Mouse (Mus musculus) forebrain, embryonic 11.5 days (tissue): Measurements from ENCODE around the gene Phex. TPM values are rescaled to one million over a fixed set of nuclear protein-coding genes. Genes with fewer than 3 reads are reported as not detected.

Source experiments
- ATAC-seq: fragments of 200-750 bp; cut with Nextera tagmentation; replicated peaks from 2 replicates; pipeline ENCODE4 v1.8.0; 2017; ENCODE audit warnings: moderate TSS enrichment; ENCODE audit not compliant: low FRiP score
- DNase-seq: peaks from one replicate; pipeline ENCODE4 v3.0.0-alpha.2; 2017; ENCODE audit warnings: low spot score
- H3K27ac ChIP-seq: fragments of 300-500 bp; sonication (generic); 2 replicates; pipeline ENCODE4 v1.5.1; 2014; ENCODE audit warnings: low read depth, low read length
- H3K27me3 ChIP-seq: fragments of 300-500 bp; sonication (generic); 2 replicates; pipeline ENCODE4 v1.6.1; 2014; ENCODE audit warnings: mild to moderate bottlenecking, low read length, mixed read lengths; ENCODE audit not compliant: control insufficient read depth, insufficient read depth
- H3K36me3 ChIP-seq: fragments of 300-500 bp; sonication (generic); 2 replicates; pipeline ENCODE4 v1.6.1; 2014; ENCODE audit warnings: mild to moderate bottlenecking, low read length, moderate library complexity, mixed read lengths; ENCODE audit not compliant: control insufficient read depth, insufficient read depth
- H3K4me1 ChIP-seq: fragments of 300-500 bp; sonication (generic); replicated peaks from 2 replicates; pipeline ENCODE4 v1.6.1; 2014; ENCODE audit warnings: low read length, mixed read lengths; ENCODE audit not compliant: control insufficient read depth, insufficient read depth
- H3K4me2 ChIP-seq: fragments of 300-500 bp; sonication (generic); 2 replicates; pipeline ENCODE4 v1.6.1; 2014; ENCODE audit warnings: low read depth, mild to moderate bottlenecking, low read length, moderate library complexity, mixed read lengths; ENCODE audit not compliant: severe bottlenecking
- H3K4me3 ChIP-seq: fragments of 300-500 bp; sonication (generic); 2 replicates; pipeline ENCODE4 v1.5.1; 2014; ENCODE audit warnings: low read depth, low read length
- H3K9ac ChIP-seq: fragments of 300-500 bp; sonication (generic); 2 replicates; pipeline ENCODE4 v1.6.1; 2014; ENCODE audit warnings: low read length
- H3K9me3 ChIP-seq: fragments of 300-500 bp; sonication (generic); 2 replicates; pipeline ENCODE4 v1.6.1; 2016; ENCODE audit warnings: low read length, mixed read lengths; ENCODE audit not compliant: control insufficient read depth
- WGBS: fragments of 180-500 bp; shearing (Covaris S2); extraction: QIAGEN DNeasy Blood & Tissue Kit; methylation state at CpG from one replicate; pipeline ENCODE4 v1.1.7; 2014; 5-methylcytosine and 5-hydroxymethylcytosine counted together
- polyA plus RNA-seq: library from polyadenylated mRNA; unstranded; fragments of >200 nt; fragmentation: Nextera tagmentation; extraction: Ambion mirVana; gene quantifications from 2 replicates; pipeline ENCODE4 v1.2.1, GENCODE M21; 2014

Phex gene
- polyA plus RNA-seq: 0.05 and 0.25 TPM in 2 replicates

DNA sequence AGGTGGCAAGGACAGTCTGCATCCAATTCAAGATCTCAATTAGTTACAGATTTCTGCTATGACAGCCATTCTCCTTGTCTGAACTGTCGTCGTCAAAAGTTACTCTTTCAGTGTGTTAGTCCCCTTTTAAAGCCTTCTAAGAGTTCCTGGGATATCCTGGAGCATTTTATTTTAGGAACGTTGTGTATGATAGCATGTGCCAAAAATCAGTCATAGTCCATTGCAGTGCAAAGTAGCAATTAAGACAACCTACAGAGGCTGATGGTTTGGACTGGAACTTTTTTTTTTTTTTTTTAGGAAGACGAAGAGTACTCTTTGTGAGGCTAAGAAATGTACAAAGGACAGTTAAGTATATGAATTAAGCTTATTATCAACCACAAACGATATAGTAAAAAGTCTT is at the start of gene Phex:
Gene Phex, minus strand, starts transcription at position 101 of the 400 bp plus-strand sequence.
- H3K27me3 ChIP-seq: no peaks in the 10 kb centered on the region
- no peaks in the 10 kb centered on the region for H3K4me1 ChIP-seq
- no peaks in the 10 kb centered on the region for H3K9me3 ChIP-seq
- H3K4me2 ChIP-seq: no peak within 1 kb of the TSS
- no peak within 1 kb of the TSS for H3K4me3 ChIP-seq
- H3K9ac ChIP-seq: no peak within 1 kb of the TSS
- H3K36me3 ChIP-seq: no peaks in the 10 kb centered on the region
- H3K27ac ChIP-seq: no peak within 1 kb of the TSS
- 62% methylated on average over 5 of the region's 5 CpGs for WGBS
- DNase-seq (no peak), ATAC-seq (no peak)

DNA sequence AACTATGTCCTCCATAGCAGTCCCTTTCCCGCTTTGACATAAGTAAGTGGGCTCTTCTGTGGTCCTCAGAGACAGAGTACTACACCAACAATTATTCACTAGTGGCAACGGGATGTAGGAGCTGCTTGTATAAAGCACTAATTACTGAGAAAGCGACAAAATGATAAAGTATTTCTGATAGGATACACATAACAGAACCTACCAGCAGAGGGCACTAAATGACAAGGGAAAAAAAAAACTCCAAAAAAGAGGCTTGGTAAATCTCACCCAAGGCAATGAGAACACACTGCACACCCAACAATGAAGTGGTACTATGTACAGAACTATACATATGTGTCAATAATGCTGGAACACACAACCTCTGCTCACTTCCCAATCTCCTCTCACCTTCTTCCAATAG is 47.6 kb upstream of the Phex start:
- no peak for ATAC-seq
- Histone ChIP-seq H3K27me3 (no peaks in the 10 kb centered on the region), H3K4me1 (no peaks in the 10 kb centered on the region), H3K9me3 (no peaks in the 10 kb centered on the region), H3K4me3 (no peak overlapping the region), H3K27ac (no peak overlapping the region), H3K36me3 (no peaks in the 10 kb centered on the region; the same call in 1 of the 2 replicates), H3K9ac (no peak overlapping the region), H3K4me2 (no peak overlapping the region)
- 84% methylated on average over 3 of the region's 3 CpGs for WGBS
- DNase-seq: no peak

DNA sequence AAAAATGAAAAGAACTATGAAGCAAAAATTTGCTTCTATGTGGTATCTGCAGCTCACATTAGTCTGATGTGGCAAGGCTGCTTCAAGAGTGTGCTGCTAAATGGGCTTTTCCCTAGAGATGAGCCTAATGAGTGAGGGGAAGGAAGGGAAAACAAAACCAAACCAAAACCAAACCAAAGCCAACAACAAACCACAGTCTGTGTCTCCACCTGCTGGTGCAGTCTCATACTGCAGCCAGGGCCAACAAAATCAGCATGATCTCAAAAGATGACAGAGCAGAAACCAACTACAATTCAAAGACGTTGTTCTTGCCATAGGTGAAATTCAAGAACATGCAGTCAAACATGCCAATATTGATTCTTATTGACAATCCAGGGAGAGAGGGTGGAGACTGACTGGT is 39.3 kb upstream of the Phex start:
- no peaks in the 10 kb centered on the region for H3K9me3 ChIP-seq
- no peak for ATAC-seq
- WGBS: 67% methylated on average over 1 of the region's 1 CpGs
- no peaks in the 10 kb centered on the region for H3K27me3 ChIP-seq
- H3K4me3 ChIP-seq: no peak overlapping the region
- no peaks in the 10 kb centered on the region; the same call in 1 of the 2 replicates for H3K36me3 ChIP-seq
- no peaks in the 10 kb centered on the region for H3K4me1 ChIP-seq
- H3K27ac ChIP-seq: no peak overlapping the region
- H3K4me2 ChIP-seq: no peak overlapping the region
- H3K9ac ChIP-seq: no peak overlapping the region
- DNase-seq: peak; percentile 68

DNA sequence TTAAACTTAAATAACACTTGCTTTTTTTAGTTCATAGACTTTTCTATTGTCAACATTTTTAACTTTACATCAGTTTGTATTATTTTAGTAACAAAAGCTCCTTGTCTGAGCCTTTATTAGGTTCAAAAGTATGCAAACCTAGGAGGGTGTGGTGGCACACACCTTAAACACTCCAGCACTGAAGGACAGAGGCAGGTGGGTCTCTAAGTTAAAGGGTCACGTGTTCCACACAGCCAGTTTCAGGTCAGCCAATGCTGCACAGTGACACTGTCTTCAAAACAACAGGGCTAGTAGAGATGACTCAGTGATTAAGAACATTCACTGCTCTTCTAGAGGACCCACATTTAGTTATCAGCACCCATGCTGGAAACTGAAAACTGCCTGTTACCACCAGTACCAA is 33.9 kb upstream of the Phex start:
- H3K36me3 ChIP-seq: no peaks in the 10 kb centered on the region
- H3K4me2 ChIP-seq: no peak overlapping the region
- no peaks in the 10 kb centered on the region for H3K4me1 ChIP-seq
- no peak overlapping the region for H3K9ac ChIP-seq
- H3K4me3 ChIP-seq: no peak overlapping the region
- no peak overlapping the region for H3K27ac ChIP-seq
- no peaks in the 10 kb centered on the region for H3K27me3 ChIP-seq
- whole genome bisulfite sequencing: 86% methylated on average over 1 of the region's 1 CpGs
- no peaks in the 10 kb centered on the region for H3K9me3 ChIP-seq
- DNase-seq (no peak), ATAC-seq (no peak)

DNA sequence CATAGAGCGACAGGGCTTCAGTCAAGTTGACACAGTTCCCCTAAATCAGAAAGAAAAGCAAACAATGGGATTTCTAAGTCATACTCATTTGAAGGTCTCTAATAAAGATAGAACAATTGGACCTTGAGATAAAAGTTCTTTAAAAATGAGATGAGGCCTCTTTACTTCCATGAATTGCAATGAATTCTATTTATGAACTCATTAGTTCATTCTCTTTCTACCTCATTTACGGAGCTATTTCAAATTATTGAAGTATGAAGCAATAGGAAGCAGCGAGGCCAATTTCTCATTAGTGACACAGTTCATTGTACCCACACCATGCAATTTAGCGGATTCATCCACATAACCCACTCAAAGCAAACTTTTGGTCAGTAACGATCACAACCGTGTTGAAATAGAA is 32.3 kb upstream of the Phex start:
- no peak overlapping the region for H3K4me2 ChIP-seq
- H3K4me1 ChIP-seq: no peaks in the 10 kb centered on the region
- H3K27me3 ChIP-seq: no peaks in the 10 kb centered on the region
- H3K36me3 ChIP-seq: no peaks in the 10 kb centered on the region
- no peak overlapping the region for H3K9ac ChIP-seq
- no peak overlapping the region for H3K27ac ChIP-seq
- ATAC-seq (no peak), DNase-seq (no peak)
- no peak overlapping the region for H3K4me3 ChIP-seq
- 54% methylated on average over 6 of the region's 6 CpGs for WGBS
- no peaks in the 10 kb centered on the region for H3K9me3 ChIP-seq

DNA sequence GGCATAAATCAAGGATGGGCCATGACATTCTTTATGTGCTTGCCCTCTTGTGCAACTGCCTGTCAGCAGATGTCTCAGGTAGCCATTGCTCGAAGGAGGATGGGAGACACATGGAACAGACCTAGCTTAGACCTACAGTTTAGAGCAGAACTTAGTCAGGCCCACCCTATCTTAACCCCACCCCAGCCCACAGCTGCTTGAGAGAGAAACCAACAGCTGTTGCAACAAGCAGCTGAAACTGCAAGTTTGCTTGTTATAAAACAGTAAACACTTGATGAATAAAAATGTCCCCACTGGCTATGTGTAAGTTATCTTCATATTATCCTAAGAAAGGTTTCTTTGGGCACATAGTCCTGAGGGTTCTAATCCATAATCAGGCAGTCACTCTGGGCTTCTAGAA is 19.7 kb upstream of the Phex start:
- 68% methylated on average over 1 of the region's 1 CpGs for WGBS
- no peak overlapping the region for H3K27ac ChIP-seq
- no peak overlapping the region for H3K9ac ChIP-seq
- H3K27me3 ChIP-seq: no peaks in the 10 kb centered on the region
- H3K9me3 ChIP-seq: no peaks in the 10 kb centered on the region
- H3K4me2 ChIP-seq: no peak overlapping the region
- H3K4me1 ChIP-seq: no peaks in the 10 kb centered on the region
- ATAC-seq (no peak), DNase-seq (no peak)
- no peaks in the 10 kb centered on the region for H3K36me3 ChIP-seq
- no peak overlapping the region for H3K4me3 ChIP-seq

DNA sequence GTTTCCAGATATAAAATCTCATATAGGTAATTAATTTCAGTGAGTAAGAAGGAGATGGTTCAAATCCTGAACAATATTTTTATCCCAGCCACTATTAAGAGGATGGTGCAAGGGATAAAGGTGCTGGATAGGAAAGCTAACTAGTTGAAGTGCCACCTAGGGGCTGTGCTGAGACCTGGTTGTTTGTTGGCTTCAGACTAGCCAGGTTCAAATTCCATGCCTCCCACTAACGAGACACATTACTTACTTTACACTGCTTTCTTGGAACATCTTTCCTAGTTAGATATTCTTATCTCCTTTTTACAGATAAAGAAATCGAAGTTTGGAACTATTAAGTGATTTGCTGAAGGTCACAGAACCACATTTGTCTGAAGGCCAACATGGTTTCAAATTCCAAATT is 4.3 kb upstream of the Phex start:
- Histone ChIP-seq H3K4me3 (no peak overlapping the region), H3K9ac (no peak overlapping the region), H3K4me1 (no peaks in the 10 kb centered on the region), H3K4me2 (no peak overlapping the region), H3K9me3 (no peaks in the 10 kb centered on the region), H3K27me3 (no peaks in the 10 kb centered on the region), H3K36me3 (no peaks in the 10 kb centered on the region), H3K27ac (no peak overlapping the region)
- 64% methylated on average over 2 of the region's 2 CpGs for WGBS
- no peak for ATAC-seq
- no peak for DNase-seq

DNA sequence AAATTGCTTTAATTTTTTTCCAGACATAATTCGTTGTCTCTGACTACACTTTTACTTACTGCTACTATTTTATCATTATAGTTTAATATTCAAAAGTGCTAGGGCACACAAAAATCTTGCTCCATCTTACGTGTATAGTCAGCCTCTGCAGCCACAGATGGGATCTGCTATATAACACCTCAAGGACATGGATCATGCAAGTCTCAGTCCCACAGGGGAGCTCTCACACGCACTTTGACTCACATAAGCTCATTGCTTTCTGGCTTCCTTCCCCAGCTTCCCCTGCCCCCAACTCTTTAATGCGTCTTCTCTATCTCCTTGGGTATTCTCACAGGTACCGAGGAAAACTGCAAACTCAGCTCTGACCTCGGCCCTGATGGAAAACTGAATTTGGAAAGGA is 10.2 kb downstream of the Phex start:
- Histone ChIP-seq H3K4me1 (no peaks in the 10 kb centered on the region), H3K36me3 (no peaks in the 10 kb centered on the region), H3K9me3 (no peaks in the 10 kb centered on the region), H3K9ac (no peak overlapping the region), H3K27ac (no peak overlapping the region), H3K4me2 (no peak overlapping the region), H3K4me3 (no peak overlapping the region), H3K27me3 (no peaks in the 10 kb centered on the region)
- ATAC-seq (no peak), DNase-seq (no peak)
- WGBS: 76% methylated on average over 6 of the region's 6 CpGs

DNA sequence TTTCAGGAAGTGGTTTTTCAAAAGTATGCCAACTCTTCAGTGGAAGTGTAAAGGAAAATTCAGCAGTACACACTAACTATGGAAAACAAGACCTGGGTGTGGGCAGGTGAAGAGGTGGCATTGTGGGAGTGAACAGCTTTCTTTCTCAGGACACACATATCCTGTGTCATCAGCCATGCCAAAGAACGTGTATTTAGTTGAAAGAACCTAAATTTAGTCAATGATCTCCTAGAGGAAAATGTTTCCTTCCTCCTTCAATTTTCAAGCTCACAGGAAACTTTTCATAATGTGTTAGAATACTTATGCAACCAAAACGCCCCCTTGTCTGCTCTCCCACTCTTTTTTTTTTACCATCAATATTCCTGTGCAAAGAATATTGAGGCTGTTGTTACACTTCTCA is 23.9 kb downstream of the Phex start:
- Histone ChIP-seq H3K9me3 (no peaks in the 10 kb centered on the region), H3K4me3 (no peak overlapping the region), H3K27ac (no peak overlapping the region), H3K9ac (no peak overlapping the region), H3K27me3 (no peaks in the 10 kb centered on the region), H3K4me2 (no peak overlapping the region), H3K4me1 (no peaks in the 10 kb centered on the region), H3K36me3 (no peaks in the 10 kb centered on the region)
- DNase-seq (no peak), ATAC-seq (no peak)
- 79% methylated on average over 2 of the region's 2 CpGs for WGBS
